Mouse (Mus musculus) urinary bladder, postnatal 25 days (tissue): Measurements from ENCODE around the gene Tssk6.

ENCODE experiments used
- DNase-seq: peaks from one replicate; pipeline ENCODE4 v3.0.0; 2022; ENCODE audit warnings: low spot score

Tssk6 gene

DNA sequence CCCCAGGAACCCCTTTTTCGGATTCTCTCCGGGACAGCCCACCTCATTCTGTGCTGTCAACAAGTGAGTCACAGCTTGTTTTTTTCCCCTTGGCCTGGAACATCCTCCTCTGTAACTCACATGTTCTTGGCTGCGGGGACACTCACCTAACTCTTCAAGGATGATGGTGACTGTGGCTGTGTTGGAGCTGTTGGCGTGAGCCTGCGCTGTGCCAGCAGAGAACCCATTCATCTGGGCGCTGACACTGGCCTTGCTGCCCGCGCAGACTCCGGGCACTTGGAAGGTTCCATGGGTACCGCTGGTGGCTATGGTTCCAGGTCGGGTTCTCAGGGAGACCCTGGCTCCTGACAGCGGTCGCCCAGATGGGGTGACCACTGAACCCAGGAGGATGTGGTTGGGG lies 17.8 kb upstream of the Tssk6 start:
- DNase-seq: no peak

DNA sequence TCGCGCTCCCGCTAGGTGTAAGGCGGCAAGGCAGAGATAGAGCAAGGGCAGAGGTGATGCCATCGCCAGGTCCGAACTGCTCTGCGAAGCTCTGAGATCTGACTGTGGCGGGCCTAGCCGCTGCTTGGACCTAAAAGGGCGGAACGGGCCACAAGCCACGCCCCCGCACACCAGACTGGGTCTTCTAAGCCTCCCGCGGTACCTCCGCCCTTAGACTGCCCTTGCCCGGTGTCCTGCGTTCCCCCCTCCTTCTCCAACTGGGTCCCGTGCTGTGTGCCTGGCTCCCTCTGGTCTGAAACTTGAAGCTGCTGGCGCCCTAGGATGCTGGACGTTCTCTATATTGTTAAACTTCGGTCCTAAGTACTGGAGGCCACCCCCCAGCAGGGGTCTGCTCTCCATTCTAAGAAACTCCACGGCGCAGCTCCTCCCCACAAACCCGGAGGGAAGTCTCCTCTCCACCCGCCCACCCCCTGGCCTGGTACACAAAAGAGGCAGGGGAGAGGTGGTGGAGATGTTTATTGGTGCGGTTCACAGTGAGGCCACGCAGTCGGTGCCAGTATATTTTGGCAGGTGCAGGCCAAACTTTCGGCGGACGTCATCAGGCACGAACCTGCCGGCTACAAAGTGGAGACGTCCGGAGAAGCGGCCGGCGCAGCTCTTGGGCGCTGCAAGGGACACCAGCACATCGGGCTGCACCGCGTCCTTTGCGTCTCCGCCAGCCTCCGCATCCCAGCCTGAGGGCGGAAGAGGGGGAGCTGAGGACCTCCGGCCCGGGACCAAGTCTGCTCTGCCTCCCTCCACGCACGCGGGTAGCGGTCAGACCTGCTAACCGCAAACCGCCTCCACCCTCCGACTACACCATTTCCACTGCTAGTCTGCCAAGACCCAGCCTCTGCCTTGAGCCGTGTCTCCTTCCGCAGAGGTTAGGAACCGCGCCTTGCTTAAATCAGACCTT lies 14.4 kb upstream of the Tssk6 start, which contains the start of gene Cilp2:
Gene Cilp2, minus strand, starts transcription at position 399 of the 955 bp plus-strand sequence.
- peak; percentile 34 for DNase-seq

GRCm38 (mm10) chr8:69888244-69888866 lies 13.6 kb upstream of the Tssk6 start:
- no peak for DNase-seq

- DNase-seq: no peak
These were observed 13.1 kb upstream of the Tssk6 start for GRCm38 (mm10) chr8:69888902-69889301.

GRCm38 (mm10) chr8:69890813-69891241 lies 11.2 kb upstream of the Tssk6 start:
- peak; percentile 42 for DNase-seq

- peak; percentile 44 for DNase-seq
These were observed 8.1 kb upstream of the Tssk6 start for GRCm38 (mm10) chr8:69893863-69894262.

DNA sequence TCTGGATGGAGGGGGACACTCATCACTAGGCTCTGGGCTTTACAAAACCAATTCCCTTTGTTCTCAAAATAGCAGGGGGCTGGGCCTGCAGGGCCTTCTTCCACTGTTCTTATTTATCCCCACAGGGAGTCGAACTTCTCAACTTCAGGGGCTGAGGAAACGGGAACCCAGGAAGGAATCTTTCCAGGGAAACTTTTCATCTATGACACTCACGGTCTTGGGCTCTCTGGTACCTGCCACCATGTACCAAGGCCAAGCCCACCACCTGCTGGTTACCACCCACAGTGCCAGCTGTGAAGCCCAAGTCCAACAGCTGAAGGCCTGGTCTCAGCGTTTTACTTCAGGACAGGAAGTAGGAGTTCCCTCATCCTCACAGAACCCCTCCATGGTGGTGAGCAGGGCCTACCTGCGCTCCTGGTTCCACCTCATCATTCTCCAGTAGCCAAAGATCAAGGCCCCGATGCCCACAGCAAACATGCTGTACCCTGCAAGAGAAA lies 7.1 kb upstream of the Tssk6 start:
- DNase-seq: no peak

DNA sequence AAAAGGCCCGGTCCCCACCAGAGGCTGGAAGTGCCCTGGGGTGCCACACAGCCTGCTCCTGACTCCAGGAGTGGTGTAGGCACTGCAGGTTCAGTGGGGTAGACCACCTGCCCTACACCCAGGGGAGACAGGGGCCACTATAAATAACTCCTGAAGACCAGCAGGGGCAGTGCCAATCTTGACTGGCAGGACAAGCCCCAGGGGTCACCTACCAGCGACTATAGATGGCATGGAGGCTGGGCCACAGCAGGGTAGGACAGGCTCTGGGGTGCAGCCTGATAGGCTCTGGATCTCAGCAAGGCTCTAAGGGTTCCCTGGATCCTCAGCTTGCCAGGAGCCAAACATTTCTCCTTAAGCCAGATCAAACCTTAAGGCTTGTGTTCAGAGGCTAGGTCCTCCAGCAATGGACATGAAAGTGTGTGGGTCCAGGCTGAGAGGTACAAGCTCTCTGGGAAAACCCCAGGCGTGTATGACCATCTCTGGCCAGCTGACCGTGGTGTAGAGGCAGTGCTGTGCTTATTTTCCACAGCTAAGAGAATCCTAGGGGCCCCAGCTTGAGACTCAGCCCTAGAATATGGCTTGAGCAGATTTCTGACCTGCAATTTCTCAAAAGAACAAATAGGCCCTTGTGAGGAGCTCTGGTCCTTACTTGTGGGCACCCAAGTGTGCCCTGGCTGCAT lies 6.1 kb upstream of the Tssk6 start:
- no peak for DNase-seq

- DNase-seq: no peak
These were observed 4.1 kb upstream of the Tssk6 start for GRCm38 (mm10) chr8:69897857-69898256.

GRCm38 (mm10) chr8:69899876-69900275 lies 2.1 kb upstream of the Tssk6 start:
- no peak for DNase-seq

- DNase-seq: no peak
These were observed 1.0 kb upstream of the Tssk6 start for GRCm38 (mm10) chr8:69900895-69901451.

- peak; percentile 97 for DNase-seq
These were observed 361 bp upstream of the Tssk6 start for GRCm38 (mm10) chr8:69901484-69902162.

DNA sequence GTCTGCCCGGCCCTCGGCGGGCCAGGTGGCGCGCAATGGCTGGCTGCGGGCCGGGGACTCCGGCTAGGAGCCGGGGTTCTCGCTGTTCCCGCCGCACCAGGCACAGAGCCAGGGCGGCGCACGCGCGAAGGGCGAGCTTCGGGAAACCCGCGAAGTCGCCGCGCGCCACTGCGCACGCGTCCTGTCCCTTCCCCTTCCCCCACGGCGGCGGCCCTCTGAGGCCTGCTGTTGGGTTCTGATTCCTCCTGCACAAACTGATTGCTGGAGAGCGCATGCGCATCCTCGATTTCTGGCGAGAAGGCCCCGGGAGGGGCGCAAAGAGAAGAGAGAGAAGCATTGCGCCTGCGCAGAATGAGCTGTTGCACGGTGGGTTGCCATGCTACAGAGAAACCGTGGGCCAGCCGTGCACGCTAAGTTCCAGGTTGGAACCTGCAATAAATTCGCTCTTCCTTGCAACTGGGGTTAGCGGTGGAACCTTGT lies 1.1 kb downstream of the Tssk6 start:
- peak; percentile 97 for DNase-seq

DNA sequence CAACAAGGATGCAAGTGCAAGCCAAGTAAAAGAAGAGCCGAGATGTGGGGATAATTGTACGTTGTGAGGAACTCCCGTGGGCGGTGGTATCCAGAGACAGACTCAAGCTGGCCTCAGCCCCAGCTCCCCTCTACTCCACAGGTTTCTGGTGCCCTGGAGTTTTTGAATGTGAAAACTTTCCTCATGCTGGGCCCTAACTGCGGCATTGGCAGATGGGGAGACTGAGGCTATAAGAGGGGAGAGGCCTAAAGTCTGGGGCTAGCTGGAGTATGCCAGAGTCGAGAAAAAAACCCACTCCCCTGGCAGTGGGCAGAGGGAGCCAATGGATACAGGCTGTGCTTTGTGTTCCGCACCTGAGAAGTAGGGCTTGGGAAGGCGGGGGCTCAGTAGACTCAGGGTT lies 2.1 kb downstream of the Tssk6 start:
- DNase-seq: no peak

DNA sequence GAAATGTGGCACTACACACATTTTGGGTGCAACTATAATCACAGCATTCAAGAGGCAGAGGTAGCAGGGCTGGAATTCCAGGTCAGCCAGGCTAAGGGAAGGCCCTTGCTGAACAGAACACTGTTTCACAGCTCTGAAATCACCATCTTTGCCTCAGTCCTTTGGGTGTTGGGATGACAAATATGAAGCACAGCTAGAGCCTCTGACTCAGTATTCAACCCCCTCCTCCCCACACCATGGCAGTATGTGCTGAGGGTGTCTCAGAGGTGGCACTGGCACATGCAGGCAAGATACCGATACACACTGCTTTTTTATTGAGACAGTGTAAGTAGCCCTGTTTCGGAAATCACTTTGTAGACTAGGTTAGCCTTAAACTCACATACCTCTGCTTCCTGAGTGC lies 4.3 kb downstream of the Tssk6 start:
- DNase-seq: no peak

DNA sequence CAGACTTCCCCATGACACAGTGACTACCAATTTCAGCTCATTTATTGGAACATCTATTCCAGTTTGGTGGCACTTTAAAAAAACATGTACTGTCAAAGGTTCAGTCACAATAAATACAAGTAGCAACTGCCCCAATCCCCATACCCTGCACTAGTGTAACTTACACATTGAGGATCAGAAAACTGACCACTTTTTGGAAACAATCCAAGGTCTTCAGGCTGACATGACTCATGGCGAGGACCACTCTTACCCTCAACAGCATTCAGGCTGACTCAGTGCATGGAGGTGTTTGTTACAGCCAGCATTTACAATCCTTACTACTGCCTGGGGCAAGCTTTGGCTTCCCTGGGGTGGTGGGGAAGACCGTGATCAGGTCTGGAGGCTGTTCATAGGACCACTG lies 5.1 kb downstream of the Tssk6 start:
- DNase-seq: no peak

DNA sequence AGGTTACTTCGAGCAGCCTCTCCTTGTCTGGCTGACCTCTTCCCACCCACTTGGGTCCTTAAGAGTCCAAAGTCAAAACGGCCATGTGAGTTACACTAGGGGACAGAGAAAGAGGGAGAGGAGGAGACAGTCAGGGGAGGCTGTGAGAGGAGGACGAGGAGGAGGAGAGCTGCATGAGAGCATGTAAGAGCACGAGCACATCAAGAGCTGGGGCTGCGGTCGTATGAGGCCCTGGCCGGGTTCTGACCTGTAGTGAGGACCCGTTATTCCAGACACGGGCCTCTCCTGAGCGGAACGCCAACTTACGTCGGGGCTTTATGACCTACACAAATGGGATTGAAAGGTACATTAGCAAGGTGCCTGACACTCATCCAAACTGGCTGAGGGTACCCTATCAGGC lies 9.9 kb downstream of the Tssk6 start:
- DNase-seq: no peak

DNA sequence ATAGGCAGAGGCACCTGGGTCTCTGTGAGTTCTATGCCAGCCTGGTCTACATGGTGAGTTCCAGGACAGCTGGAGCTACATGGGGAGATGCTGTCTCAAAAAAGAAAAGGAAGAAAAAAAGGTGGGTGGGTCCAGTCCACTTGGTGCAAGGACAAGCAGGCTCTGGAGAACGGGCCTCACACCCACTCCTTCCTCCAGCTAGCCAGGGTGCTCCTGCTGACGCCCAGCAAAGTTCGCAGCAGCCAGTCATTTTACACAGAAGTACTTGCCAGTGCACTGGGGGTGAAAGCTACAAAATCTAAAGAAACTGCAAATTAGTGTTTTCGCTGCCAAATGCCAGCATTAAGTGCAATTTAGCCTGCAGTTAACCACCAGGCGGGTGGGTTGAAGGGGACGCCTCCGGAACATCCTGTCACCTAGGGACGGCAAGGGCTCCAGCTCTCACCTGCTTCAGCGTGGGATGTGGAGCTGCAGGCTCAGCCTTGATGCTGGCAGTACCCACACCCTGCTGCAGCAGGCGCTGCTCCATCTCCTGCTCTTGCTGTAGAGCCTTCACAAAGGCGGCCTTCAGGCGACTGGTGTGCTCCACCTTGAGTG lies 10.6 kb downstream of the Tssk6 start:
- DNase-seq: no peak

DNA sequence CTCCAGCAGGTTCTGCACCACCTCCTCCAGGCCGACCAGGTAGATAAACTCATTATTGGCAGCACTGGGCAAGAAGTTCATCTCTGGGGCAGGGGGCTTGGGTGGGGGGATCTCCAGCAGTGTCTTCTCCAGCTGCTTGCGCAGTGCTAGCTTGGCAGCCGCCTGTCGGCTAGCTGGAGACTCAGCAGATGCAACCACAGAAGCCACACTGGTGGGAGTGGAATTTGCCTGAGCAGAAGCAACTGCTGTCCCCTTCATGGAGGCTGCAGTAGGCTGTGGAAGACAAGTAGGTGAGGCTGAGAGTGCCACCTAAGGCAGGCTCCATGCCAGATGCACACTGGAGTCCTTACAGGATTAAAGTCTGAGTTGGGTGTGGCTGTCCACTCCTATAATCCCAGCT lies 12.5 kb downstream of the Tssk6 start:
- no peak for DNase-seq

- DNase-seq: no peak
These were observed 13.8 kb downstream of the Tssk6 start for GRCm38 (mm10) chr8:69915748-69916147.

GRCm38 (mm10) chr8:69918506-69918905 lies 16.5 kb downstream of the Tssk6 start:
- DNase-seq: no peak
